Mouse (Mus musculus) C2C12 (cell line): ENCODE results near the gene Cttnbp2nl. TPM values are rescaled to one million over a fixed set of nuclear protein-coding genes. Genes with fewer than 3 reads are reported as not detected.

Experiments
- H3K27me3 ChIP-seq: one replicate; pipeline ENCODE4 v1.6.1; 2011; ENCODE audit not compliant: control insufficient read depth, insufficient read depth, insufficient read length
- H3K36me3 ChIP-seq: one replicate; pipeline ENCODE4 v1.6.1; 2011; ENCODE audit not compliant: control insufficient read depth, insufficient read depth
- H3K4me3 ChIP-seq: one replicate; pipeline ENCODE4 v1.5.1; 2011; ENCODE audit warnings: mild to moderate bottlenecking, control low read depth; ENCODE audit not compliant: poor library complexity, insufficient read depth, severe bottlenecking
- H3K79me2 ChIP-seq: one replicate; pipeline ENCODE4 v1.6.1; 2011; ENCODE audit not compliant: control insufficient read depth, insufficient read depth
- H3K79me3 ChIP-seq: one replicate; pipeline ENCODE4 v1.6.1; 2011; ENCODE audit warnings: low read depth, control low read depth
- H3ac ChIP-seq: one replicate; pipeline ENCODE3; 2011; ENCODE audit warnings: low read depth; ENCODE audit not compliant: control insufficient read depth, insufficient read length
- CEBPB ChIP-seq: IDR thresholded peaks from one replicate; pipeline ENCODE4 v1.6.1; 2011; ENCODE audit warnings: low read depth, mild to moderate bottlenecking, control low read depth, moderate library complexity
- CTCF ChIP-seq: IDR thresholded peaks from one replicate; pipeline ENCODE4 v1.5.1; 2011; ENCODE audit not compliant: control insufficient read depth, insufficient read depth, insufficient read length
- FOSL1 ChIP-seq: IDR thresholded peaks from one replicate; pipeline ENCODE4 v1.8.0; 2011; ENCODE audit warnings: mild to moderate bottlenecking, low read length; ENCODE audit not compliant: poor library complexity, insufficient read depth, severe bottlenecking
- MAX ChIP-seq: IDR thresholded peaks from one replicate; pipeline ENCODE4 v1.6.1; 2011; ENCODE audit warnings: mild to moderate bottlenecking, control low read depth
- MYOD1 ChIP-seq: IDR thresholded peaks from one replicate; pipeline ENCODE4 v1.6.1; 2011; ENCODE audit warnings: low read depth; ENCODE audit not compliant: control insufficient read depth, insufficient read length
- MYOG ChIP-seq: IDR thresholded peaks from one replicate; pipeline ENCODE4 v1.6.1; 2011; ENCODE audit not compliant: control insufficient read depth, insufficient read length; ENCODE audit errors: extremely low read depth
- USF1 ChIP-seq: IDR thresholded peaks from one replicate; pipeline ENCODE4 v1.6.1; 2011; ENCODE audit warnings: low read depth, mild to moderate bottlenecking, control low read depth, moderate library complexity
- polyA plus RNA-seq: library from polyadenylated mRNA; unstranded; fragments of >200 nt; fragmentation: generic; extraction: Trizol; gene quantifications from one replicate; pipeline ENCODE4 v1.2.1, GENCODE M21; 2012; ENCODE audit warnings: missing spikeins

Gene Cttnbp2nl
- polyA plus RNA-seq, 1 experiment = 11.2 TPM

- TF ChIP-seq MAX (no peak), CEBPB (no peak), MYOG (no peak), MYOD1 (no peak), USF1 (no peak), FOSL1 (no peak)
- H3K79me2 ChIP-seq = no peaks in the 10 kb centered on the region
- H3K4me3 ChIP-seq = no peak overlapping the region
- H3K27me3 ChIP-seq = peaks cover 13% of the 10 kb centered on the region
- no peaks in the 10 kb centered on the region for H3K79me3 ChIP-seq
- no peak overlapping the region for H3ac ChIP-seq
- no peaks in the 10 kb centered on the region for H3K36me3 ChIP-seq
These were observed 96.8 kb downstream of the Cttnbp2nl start for GRCm38 (mm10) chr3:104956131-104956581.

DNA sequence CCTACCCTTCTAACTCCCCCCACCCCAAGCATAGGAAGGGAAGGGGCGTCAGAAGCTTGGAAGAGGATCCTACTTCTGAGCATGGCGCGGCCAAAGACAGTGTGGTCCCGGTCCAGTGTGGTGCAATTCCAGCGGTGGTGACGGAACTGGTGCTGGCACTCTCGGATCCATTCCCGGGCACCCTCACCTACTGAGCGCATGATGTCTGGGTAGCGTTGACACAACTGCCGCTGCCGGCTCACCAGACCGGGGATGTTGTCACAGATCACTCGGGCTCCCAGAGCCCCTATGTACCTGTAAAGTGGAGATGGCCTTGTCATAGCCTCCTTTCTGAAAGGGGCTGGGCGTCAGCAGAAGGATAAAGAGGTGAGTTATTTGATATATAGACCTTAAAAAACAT is 98.4 kb downstream of the Cttnbp2nl start:
- Histone ChIP-seq H3K27me3 (peaks cover 5% of the 10 kb centered on the region), H3ac (no peak overlapping the region), H3K79me2 (no peaks in the 10 kb centered on the region), H3K4me3 (no peak overlapping the region), H3K79me3 (no peaks in the 10 kb centered on the region), H3K36me3 (no peaks in the 10 kb centered on the region)
- TF ChIP-seq CEBPB (no peak), USF1 (no peak), FOSL1 (no peak), MYOD1 (no peak), CTCF (no peak), MYOG (no peak), MAX (no peak)

- H3K27me3 ChIP-seq = peaks cover 5% of the 10 kb centered on the region
- H3K79me3 ChIP-seq = no peaks in the 10 kb centered on the region
- H3K79me2 ChIP-seq = no peaks in the 10 kb centered on the region
- no peak overlapping the region for H3K4me3 ChIP-seq
- no peak overlapping the region for H3ac ChIP-seq
- H3K36me3 ChIP-seq = no peaks in the 10 kb centered on the region
- TF ChIP-seq CEBPB = no peak
- no peak for TF ChIP-seq MAX
- TF ChIP-seq MYOG = no peak
- TF ChIP-seq FOSL1 = no peak
- TF ChIP-seq USF1 = no peak
- no peak for TF ChIP-seq CTCF
- no peak for TF ChIP-seq MYOD1
These were observed 98.8 kb downstream of the Cttnbp2nl start for GRCm38 (mm10) chr3:104954137-104954536.

- Histone ChIP-seq H3K79me3 (no peaks in the 10 kb centered on the region), H3K79me2 (no peaks in the 10 kb centered on the region), H3K36me3 (no peaks in the 10 kb centered on the region), H3ac (no peak overlapping the region), H3K4me3 (no peak overlapping the region), H3K27me3 (no peaks in the 10 kb centered on the region)
- TF ChIP-seq USF1 (no peak), CEBPB (no peak), MYOG (no peak), FOSL1 (no peak), CTCF (no peak), MYOD1 (no peak), MAX (no peak)
These were observed 99.9 kb downstream of the Cttnbp2nl start for GRCm38 (mm10) chr3:104952891-104953670.

Other genes with a start within 250 kb of the Cttnbp2nl start
- gene Mov10, start 234.6 kb downstream of the Cttnbp2nl start, polyA plus RNA-seq = 9.3 TPM
- 9.8 TPM for gene St7l, start 189.1 kb downstream of the Cttnbp2nl start, polyA plus RNA-seq
- 27.9 TPM for gene Capza1, start 188.6 kb downstream of the Cttnbp2nl start, polyA plus RNA-seq
- gene Wnt2b, start 91.2 kb downstream of the Cttnbp2nl start, polyA plus RNA-seq = 0.08 TPM
- gene 4930564D02Rik, start 13.7 kb upstream of the Cttnbp2nl start, polyA plus RNA-seq = not detected